Mouse (Mus musculus): Measurements from ENCODE around the gene Mlst8. TPM values are rescaled to one million over a fixed set of nuclear protein-coding genes. Genes with fewer than 3 reads are reported as not detected.

Mlst8 gene
- polyA plus RNA-seq, 1 experiment = 84.5 TPM

GRCm38 (mm10) chr17:24443409-24443808 is 35.5 kb downstream of the Mlst8 start:
- TF ChIP-seq POLR2A (IDR thresholded peaks at IDR 0.05; ENCODE audit: control insufficient read depth, extremely low read depth, insufficient read depth, low read length, poor library complexity) (no peak), CTCF (IDR thresholded peaks at IDR 0.05; ENCODE audit: borderline replicate concordance, control insufficient read depth, extremely low read depth, insufficient read depth, low read length, poor library complexity) (no peak)
- WGBS = 95% methylated on average over 4 of the region's 4 CpGs
- Histone ChIP-seq H3K4me1 (replicated peaks; ENCODE audit: control insufficient read depth, insufficient read depth, low read length) (no peaks in the 10 kb centered on the region), H3K27ac (ENCODE audit: control insufficient read depth, insufficient read depth, low read length) (no peak overlapping the region), H3K27me3 (ENCODE audit: control insufficient read depth, insufficient read depth, low read length) (no peaks in the 10 kb centered on the region), H3K4me3 (ENCODE audit: control insufficient read depth, insufficient read depth, low read length) (no peak overlapping the region), H3K36me3 (ENCODE audit: control insufficient read depth, insufficient read depth, low read length) (peaks cover 50% of the 10 kb centered on the region)
- DNase-seq = no peak

GRCm38 (mm10) chr17:24442632-24443155 is 36.2 kb downstream of the Mlst8 start, which contains the start of gene Dnase1l2:
TSS of gene Dnase1l2 (minus strand) at chr17:24443105.
- no peak for TF ChIP-seq POLR2A (IDR thresholded peaks at IDR 0.05; ENCODE audit: control insufficient read depth, extremely low read depth, insufficient read depth, low read length, poor library complexity)
- no peak for TF ChIP-seq CTCF (IDR thresholded peaks at IDR 0.05; ENCODE audit: borderline replicate concordance, control insufficient read depth, extremely low read depth, insufficient read depth, low read length, poor library complexity)
- WGBS = 86% methylated on average over 7 of the region's 7 CpGs
- Histone ChIP-seq H3K27ac (ENCODE audit: control insufficient read depth, insufficient read depth, low read length) (no peak within 1 kb of the TSS), H3K36me3 (ENCODE audit: control insufficient read depth, insufficient read depth, low read length) (peaks cover 43% of the 10 kb centered on the region), H3K4me1 (replicated peaks; ENCODE audit: control insufficient read depth, insufficient read depth, low read length) (no peaks in the 10 kb centered on the region), H3K27me3 (ENCODE audit: control insufficient read depth, insufficient read depth, low read length) (no peaks in the 10 kb centered on the region), H3K4me3 (ENCODE audit: control insufficient read depth, insufficient read depth, low read length) (no peak within 1 kb of the TSS)
- no peak for DNase-seq

GRCm38 (mm10) chr17:24442107-24442506 is 36.8 kb downstream of the Mlst8 start:
- no peak for DNase-seq
- no peaks in the 10 kb centered on the region for H3K4me1 ChIP-seq (replicated peaks; ENCODE audit: control insufficient read depth, insufficient read depth, low read length)
- H3K27me3 ChIP-seq (ENCODE audit: control insufficient read depth, insufficient read depth, low read length) = no peaks in the 10 kb centered on the region
- TF ChIP-seq CTCF (IDR thresholded peaks at IDR 0.05; ENCODE audit: borderline replicate concordance, control insufficient read depth, extremely low read depth, insufficient read depth, low read length, poor library complexity) (no peak), POLR2A (IDR thresholded peaks at IDR 0.05; ENCODE audit: control insufficient read depth, extremely low read depth, insufficient read depth, low read length, poor library complexity) (no peak)
- WGBS = 94% methylated on average over 14 of the region's 14 CpGs
- H3K4me3 ChIP-seq (ENCODE audit: control insufficient read depth, insufficient read depth, low read length) = no peak overlapping the region
- peaks cover 37% of the 10 kb centered on the region for H3K36me3 ChIP-seq (ENCODE audit: control insufficient read depth, insufficient read depth, low read length)
- no peak overlapping the region for H3K27ac ChIP-seq (ENCODE audit: control insufficient read depth, insufficient read depth, low read length)

GRCm38 (mm10) chr17:24441148-24441547 is 37.7 kb downstream of the Mlst8 start:
- DNase-seq = peak; percentile 19
- Histone ChIP-seq H3K27ac (ENCODE audit: control insufficient read depth, insufficient read depth, low read length) (no peak overlapping the region), H3K4me3 (ENCODE audit: control insufficient read depth, insufficient read depth, low read length) (no peak overlapping the region), H3K4me1 (replicated peaks; ENCODE audit: control insufficient read depth, insufficient read depth, low read length) (no peaks in the 10 kb centered on the region), H3K36me3 (ENCODE audit: control insufficient read depth, insufficient read depth, low read length) (peaks cover 27% of the 10 kb centered on the region), H3K27me3 (ENCODE audit: control insufficient read depth, insufficient read depth, low read length) (no peaks in the 10 kb centered on the region)
- TF ChIP-seq POLR2A (IDR thresholded peaks at IDR 0.05; ENCODE audit: control insufficient read depth, extremely low read depth, insufficient read depth, low read length, poor library complexity) (no peak), CTCF (IDR thresholded peaks at IDR 0.05; ENCODE audit: borderline replicate concordance, control insufficient read depth, extremely low read depth, insufficient read depth, low read length, poor library complexity) (no peak)
- WGBS = 81% methylated on average over 2 of the region's 2 CpGs

GRCm38 (mm10) chr17:24440377-24440776 is 38.5 kb downstream of the Mlst8 start:
- no peak for DNase-seq
- Histone ChIP-seq H3K4me3 (ENCODE audit: control insufficient read depth, insufficient read depth, low read length) (no peak overlapping the region), H3K36me3 (ENCODE audit: control insufficient read depth, insufficient read depth, low read length) (peaks cover 20% of the 10 kb centered on the region), H3K27ac (ENCODE audit: control insufficient read depth, insufficient read depth, low read length) (no peak overlapping the region), H3K27me3 (ENCODE audit: control insufficient read depth, insufficient read depth, low read length) (no peaks in the 10 kb centered on the region), H3K4me1 (replicated peaks; ENCODE audit: control insufficient read depth, insufficient read depth, low read length) (no peaks in the 10 kb centered on the region)
- TF ChIP-seq POLR2A (IDR thresholded peaks at IDR 0.05; ENCODE audit: control insufficient read depth, extremely low read depth, insufficient read depth, low read length, poor library complexity) (no peak), CTCF (IDR thresholded peaks at IDR 0.05; ENCODE audit: borderline replicate concordance, control insufficient read depth, extremely low read depth, insufficient read depth, low read length, poor library complexity) (no peak)
- 97% methylated on average over 8 of the region's 8 CpGs for WGBS

GRCm38 (mm10) chr17:24437016-24437415 is 41.9 kb downstream of the Mlst8 start:
- TF ChIP-seq POLR2A (IDR thresholded peaks at IDR 0.05; ENCODE audit: control insufficient read depth, extremely low read depth, insufficient read depth, low read length, poor library complexity) = no peak
- TF ChIP-seq CTCF (IDR thresholded peaks at IDR 0.05; ENCODE audit: borderline replicate concordance, control insufficient read depth, extremely low read depth, insufficient read depth, low read length, poor library complexity) = no peak
- Histone ChIP-seq H3K4me1 (replicated peaks; ENCODE audit: control insufficient read depth, insufficient read depth, low read length) (0 out of 2 replicates have a peak, but pooled peaks cover 2% of the 10 kb centered on the region), H3K27ac (ENCODE audit: control insufficient read depth, insufficient read depth, low read length) (no peak overlapping the region), H3K27me3 (ENCODE audit: control insufficient read depth, insufficient read depth, low read length) (no peaks in the 10 kb centered on the region), H3K36me3 (ENCODE audit: control insufficient read depth, insufficient read depth, low read length) (0 out of 2 replicates have a peak, but pooled peaks cover 3% of the 10 kb centered on the region), H3K4me3 (ENCODE audit: control insufficient read depth, insufficient read depth, low read length) (no peak overlapping the region)
- DNase-seq = peak; percentile 49
- WGBS = 88% methylated on average over 5 of the region's 5 CpGs
